Mouse (Mus musculus): ENCODE data around the gene Evl. TPM values are rescaled to one million over a fixed set of nuclear protein-coding genes. Genes with fewer than 3 reads are reported as not detected.
"Not testable (repeated sequence)": the region's sequence is repeated elsewhere in the genome, so short reads cannot be mapped to it uniquely, and the experiment has no call there.

Gene Evl
- total RNA-seq, 2 experiments from 2014 or later, result 28.0 to 32.7 TPM

DNA sequence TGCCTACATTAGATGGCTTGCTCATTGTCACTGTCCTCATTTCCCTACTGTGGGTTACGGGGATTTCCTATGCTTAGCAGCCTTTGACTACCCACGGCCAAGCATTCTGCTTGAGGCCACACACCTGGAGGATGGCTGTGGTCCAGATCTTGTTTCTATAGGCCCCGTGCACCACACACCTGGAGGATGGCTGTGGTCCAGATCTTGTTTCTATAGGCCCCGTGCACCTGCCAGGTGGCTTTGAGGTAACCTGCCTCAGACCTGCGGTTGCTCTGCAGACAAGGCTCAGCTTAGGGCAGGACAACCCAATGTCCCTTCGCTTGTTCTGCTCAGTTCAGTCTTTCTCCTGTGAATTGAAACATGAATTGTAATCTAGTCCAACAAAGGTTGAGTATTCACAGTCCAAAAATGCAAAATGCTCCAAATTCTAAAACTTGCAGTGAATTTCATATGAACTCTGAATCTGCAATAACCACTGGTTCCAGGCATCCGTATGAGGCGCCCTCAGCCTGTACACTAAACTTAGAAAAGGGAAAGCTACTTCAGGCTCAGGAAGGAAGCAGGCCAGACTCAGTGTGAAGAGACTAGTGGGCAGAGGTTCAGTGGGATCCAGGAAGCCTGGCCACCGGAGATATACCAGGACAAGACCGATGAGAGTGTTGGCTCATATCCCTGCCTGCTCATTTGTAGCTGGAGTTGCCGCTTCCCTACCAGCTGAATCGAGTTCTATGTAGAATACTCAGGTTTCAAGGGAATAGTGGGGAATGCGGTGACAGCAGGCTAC lies 127.9 kb downstream of the Evl start:
- intact Hi-C loops (cut with DNase I; ENCODE audit: low total_unique reads), result loop anchor here (10.0 kb wide), 1 partner anchor 68 kb away; no protein-coding TSS in a partner anchor

DNA sequence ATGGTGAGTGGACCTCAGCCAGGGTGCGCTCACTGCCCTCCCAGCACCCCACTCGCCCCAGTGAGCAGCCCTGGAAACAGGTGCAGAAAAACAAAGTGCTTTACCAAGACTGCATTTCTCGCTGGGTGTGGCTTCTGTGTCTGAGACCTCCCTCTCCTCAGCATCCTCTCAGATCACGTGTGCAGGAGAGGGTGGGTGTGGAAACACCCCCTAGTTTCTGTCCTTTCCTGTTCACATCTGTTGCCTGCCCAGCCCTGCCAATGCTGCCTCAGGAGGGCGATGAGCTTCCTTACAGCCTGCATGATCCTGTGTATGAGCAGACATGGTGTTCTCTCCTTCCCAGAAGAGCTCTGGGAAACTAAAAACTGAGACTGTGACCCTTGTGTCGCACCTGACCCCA lies 131.9 kb downstream of the Evl start:
- intact Hi-C loops (cut with DNase I; ENCODE audit: low total_unique reads), result loop anchor here (10.0 kb wide), 1 partner anchor 72 kb away; no protein-coding TSS in a partner anchor

More for the DNA sequence above, 127.9 kb downstream of the Evl start:
- DNase-seq, result no peak

DNA sequence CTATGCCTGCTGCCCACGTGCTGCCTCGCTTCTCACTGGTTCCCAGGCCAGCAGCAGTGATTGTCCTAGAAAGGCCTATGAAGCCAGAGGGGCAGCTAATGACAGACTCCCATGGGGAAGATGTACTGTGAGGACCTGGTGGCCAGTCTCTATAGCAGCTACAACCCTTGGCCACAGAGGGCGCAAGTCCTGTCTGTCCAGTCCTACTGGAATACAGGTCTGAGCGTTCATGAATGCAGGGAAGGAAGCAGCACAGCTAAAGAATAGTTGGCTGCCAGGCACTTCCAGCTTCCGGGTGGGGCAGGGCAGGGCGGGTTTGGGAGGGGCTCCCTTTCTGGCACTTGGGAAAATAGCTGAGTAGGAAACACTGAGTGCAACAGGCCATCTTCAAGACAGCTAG lies 132.4 kb downstream of the Evl start:
- intact Hi-C loops (cut with DNase I; ENCODE audit: low total_unique reads), result loop anchor here (10.0 kb wide), 1 partner anchor 72 kb away; no protein-coding TSS in a partner anchor
- no peak for DNase-seq

More for the DNA sequence above, 131.9 kb downstream of the Evl start:
- DNase-seq, result no peak

DNA sequence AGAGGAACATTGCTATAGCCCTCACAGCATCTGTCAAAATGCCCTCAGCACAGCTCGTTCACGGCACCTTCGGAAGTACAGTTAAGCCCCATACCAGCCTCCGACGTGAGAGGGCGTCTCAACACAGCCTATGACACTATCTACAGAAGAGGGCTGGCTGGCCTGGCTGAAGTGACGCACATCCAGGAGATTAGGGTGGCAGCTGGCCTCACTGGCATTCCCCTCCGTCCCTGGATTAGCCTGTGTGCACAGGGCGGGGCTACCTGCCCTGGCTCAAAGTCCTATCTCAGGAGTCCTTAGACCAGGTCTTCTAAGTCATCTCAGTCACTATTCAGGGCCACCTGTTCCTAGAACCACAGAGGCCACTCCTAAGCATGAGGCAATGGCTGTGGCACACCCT lies 134.6 kb downstream of the Evl start:
- DNase-seq, result no peak
- intact Hi-C loops (cut with DNase I; ENCODE audit: low total_unique reads), result loop anchor here (10.0 kb wide), 1 partner anchor 74 kb away; no protein-coding TSS in a partner anchor

DNA sequence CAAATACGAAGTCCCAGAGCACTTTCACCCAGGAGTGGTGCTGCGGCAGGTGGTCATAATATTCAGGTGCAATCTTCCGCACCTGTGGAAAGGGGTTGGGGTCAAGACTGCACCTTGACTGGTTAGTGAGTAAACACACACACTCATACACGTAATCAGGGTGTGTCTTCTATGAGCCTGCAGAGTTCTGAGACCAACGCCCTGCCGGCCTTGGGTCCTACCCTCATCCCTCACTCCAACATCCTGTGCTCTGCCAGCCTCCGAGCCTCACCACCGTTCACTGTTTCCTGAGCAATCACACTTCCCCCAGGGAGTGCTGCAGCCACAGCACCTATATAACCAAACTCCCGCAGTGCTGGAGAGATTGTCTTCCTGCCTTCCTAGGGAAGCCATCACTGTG lies 136.0 kb downstream of the Evl start:
- intact Hi-C loops (cut with DNase I; ENCODE audit: low total_unique reads), result no loop called here
- DNase-seq, result no peak

DNA sequence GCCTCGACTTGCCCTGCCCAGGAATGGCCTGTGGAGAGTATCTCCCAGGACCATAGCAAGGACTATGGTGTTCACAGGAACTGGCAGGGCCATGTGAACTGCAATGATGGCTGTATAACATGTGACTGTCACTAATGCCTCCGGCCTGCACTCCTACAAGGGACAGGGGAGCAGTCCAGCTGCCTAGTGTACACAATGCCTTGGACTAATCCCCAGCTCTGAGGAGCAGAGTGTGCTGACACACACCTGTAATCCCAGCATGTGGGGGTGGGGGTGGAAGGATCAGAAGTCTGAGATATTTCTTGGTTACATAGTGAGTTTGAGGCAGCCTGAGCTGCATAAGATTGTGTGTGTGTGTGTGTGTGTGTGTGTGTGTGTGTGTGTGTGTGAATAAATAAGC lies 139.1 kb downstream of the Evl start:
- intact Hi-C loops (cut with DNase I; ENCODE audit: low total_unique reads), result no loop called here
- DNase-seq, result no peak

DNA sequence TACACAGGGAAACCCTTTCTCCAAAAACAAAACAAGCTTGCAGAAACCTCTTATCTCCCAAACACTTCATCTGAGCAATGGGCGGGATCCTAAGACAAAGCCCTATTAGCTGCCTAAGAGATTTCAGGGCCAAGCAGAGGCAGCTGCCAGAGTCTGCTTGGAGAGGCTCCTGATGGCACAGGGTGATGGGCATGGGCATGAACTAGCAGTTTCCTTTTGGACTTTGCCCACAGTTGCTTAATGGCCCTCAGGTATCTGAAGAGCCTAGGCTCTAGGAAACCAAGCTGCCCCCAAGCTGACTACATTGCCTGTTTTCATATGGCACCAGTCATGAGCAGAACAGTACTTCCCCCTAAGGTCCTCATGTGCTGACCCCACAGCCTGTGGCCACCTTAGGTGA lies 139.7 kb downstream of the Evl start:
- intact Hi-C loops (cut with DNase I; ENCODE audit: low total_unique reads), result no loop called here
- no peak for DNase-seq

DNA sequence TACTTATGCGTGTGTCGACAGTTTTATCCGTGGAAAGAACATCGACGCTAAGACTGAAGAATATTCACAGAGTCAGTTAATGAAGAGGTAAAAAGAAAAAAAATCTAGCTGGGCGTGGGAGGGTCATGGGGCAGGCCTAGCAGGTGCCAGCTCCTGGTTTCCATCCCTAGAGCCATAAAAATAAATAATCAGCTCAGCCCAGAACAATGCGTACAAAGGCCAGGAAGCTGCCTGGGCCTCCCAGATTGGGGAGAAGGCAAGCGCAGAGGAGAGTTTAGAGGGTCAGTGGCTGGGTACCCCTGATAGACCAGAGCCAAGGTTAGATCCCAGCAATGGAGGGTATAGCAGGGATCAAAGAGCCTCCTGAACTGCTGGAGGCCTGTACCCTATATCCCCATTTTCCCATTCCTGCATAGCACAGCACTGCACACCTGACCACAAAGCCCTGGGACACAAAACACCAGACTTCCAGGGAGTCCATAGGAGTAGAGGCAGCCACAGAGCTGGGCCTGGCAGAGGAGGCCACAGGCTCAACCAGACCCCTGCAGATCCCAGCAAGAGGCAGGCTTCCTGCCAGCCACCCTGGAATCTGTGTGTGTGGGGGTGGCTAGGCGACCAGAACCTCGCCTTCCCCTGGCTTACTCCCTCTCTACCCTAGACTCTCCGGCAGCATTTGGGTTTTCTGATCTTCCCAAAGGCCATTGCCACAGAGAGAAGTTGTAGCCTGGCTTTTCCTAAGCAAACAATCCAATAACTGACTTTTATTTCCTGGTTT lies 144.4 kb downstream of the Evl start:
- intact Hi-C loops (cut with DNase I; ENCODE audit: low total_unique reads), result no loop called here
- DNase-seq, result no peak

DNA sequence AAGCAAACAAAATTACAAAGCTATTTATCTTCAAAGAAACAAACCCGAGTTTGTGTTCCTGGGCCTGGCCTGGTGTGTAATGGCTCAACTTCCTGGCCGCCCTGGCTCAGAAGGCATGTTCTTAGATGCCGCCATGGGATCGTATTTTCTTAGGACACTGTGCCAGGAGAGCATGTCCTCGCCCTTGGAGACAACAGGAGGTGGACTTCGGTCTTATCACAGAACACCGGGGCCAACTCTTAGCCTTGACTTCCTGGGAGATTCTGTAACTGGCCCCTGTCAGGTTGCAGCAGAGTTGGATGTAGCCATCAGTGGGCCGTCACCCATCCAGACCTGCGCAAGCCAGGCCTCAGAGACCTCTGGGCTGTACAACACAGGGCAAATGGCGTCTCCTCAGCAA lies 145.1 kb downstream of the Evl start:
- intact Hi-C loops (cut with DNase I; ENCODE audit: low total_unique reads), result no loop called here

DNA sequence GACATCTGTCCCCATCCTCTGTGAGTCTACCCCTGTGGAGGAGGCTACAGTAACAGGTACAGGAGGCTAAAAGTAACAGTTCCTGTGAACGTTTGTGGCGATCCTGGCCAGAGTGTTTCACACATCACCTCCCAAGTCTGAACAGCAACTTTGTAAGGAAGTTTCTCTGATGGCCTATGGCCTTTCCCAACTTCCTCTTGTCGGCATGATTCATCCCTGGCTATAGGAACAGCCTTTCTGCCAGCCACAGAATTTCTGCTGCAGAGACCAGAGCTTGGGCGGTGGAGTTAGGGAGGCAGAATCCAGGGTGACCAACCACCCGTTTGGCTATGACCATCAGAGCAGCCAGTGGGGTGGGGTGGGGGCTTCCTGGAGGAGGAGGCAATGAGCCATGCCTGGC lies 145.5 kb downstream of the Evl start:
- intact Hi-C loops (cut with DNase I; ENCODE audit: low total_unique reads), result no loop called here
- DNase-seq, result no peak

More for the DNA sequence above, 145.1 kb downstream of the Evl start:
- no peak for DNase-seq

DNA sequence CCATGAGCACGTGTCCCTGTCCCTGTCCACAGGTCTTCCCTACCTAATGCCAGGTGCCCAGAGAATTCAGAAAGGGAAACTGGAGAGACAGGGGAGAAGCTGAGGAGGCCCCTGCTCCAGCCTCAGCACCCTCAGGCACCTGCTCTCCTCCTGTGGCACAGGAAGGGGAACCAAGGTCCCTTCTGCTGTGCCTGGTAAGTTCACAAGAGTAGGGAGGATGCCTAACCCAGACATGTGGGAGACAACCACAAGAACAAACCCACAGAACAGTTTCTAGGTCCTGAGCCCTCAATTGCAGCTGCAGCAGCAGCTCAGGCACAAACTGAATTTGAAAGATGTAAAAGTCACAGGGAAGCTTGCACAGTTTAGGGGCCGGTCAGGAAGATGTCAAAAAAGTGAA lies 146.7 kb downstream of the Evl start:
- intact Hi-C loops (cut with DNase I; ENCODE audit: low total_unique reads), result no loop called here
- no peak for DNase-seq

DNA sequence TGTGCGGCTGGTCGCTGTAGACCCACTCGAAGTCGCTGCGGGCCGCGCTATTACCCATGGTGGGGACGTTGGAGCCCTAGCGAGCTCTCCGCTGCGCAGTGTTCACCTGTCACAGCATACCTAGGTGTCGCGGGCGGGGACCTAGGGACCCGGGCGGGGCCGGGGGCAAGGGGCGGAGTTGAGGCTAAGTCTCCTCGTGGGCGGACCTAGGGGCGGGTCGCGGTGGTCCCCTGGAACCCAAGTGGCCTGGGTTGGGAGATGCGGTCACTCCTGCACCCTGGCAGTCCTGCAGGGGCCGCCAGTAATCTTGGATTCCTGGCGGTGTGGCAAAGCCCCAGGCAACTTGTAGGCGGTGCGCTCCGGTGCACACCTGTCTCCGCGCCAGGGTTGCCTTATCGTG lies 147.7 kb downstream of the Evl start, which contains the start of gene Degs2:
Gene Degs2, minus strand, starts transcription at position 131 of the 400 bp plus-strand sequence.
- DNase-seq, result no peak
- intact Hi-C loops (cut with DNase I; ENCODE audit: low total_unique reads), result no loop called here

DNA sequence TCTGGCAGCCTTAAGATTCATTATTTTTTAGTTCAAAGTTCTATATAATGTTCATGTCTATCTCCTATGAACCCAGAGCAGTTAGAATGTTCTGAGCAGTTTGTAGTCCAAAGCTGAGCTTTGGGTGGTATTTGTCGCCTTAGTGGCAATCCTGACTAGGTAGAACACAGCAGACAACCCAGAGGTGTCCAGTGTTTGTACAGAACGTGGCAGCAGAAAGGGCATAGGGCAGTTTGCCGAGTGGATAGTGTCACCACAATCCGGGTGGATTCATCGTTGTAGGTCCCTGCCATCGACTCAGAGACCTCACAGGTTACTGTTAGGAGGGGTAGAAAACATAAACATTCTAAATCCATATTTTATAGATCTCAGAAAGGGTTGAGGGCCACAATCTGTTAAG lies 151.0 kb downstream of the Evl start:
- intact Hi-C loops (cut with DNase I; ENCODE audit: low total_unique reads), result no loop called here
- DNase-seq, result no peak

DNA sequence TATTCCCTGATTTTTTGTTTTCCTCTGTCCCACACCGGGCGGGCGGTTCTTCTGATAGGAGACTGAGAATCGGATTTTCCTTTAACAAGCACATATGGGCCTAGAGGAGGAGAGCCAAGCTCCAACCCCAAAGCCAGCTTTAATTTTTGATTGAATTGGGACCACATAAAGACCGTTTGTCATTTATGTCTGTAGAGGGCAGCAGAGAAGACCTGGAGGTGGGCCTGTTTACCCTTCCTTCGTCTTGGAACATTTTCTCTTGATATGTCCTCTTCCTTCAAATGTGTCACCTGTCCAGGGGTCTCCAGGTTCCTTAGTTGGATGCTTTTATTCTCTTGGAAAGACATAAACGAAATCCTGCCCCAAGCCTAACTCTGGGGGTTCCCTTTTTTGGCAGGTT lies 151.6 kb downstream of the Evl start:
- DNase-seq, result no peak
- intact Hi-C loops (cut with DNase I; ENCODE audit: low total_unique reads), result no loop called here

DNA sequence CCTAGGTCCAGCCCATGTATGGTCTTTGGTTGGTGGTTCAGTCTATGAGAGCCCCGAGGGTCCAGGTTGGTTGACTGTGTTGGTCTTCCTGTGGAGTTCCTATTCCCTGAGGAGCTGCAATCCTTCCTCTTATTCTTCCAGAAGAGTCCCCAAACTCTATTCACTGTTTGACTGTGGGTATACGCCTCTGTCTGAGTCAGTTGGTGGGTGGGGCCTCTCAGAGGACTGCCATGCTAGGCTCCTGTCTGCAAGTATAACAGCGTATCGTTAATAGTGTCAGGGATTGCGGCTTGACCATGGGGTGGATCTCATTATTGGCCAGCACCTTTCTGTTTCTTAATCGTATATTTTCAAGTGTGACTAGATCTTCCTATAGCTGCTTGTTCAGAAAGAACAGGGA lies 154.9 kb downstream of the Evl start:
- intact Hi-C loops (cut with DNase I; ENCODE audit: low total_unique reads), result no loop called here
- DNase-seq, result no peak

DNA sequence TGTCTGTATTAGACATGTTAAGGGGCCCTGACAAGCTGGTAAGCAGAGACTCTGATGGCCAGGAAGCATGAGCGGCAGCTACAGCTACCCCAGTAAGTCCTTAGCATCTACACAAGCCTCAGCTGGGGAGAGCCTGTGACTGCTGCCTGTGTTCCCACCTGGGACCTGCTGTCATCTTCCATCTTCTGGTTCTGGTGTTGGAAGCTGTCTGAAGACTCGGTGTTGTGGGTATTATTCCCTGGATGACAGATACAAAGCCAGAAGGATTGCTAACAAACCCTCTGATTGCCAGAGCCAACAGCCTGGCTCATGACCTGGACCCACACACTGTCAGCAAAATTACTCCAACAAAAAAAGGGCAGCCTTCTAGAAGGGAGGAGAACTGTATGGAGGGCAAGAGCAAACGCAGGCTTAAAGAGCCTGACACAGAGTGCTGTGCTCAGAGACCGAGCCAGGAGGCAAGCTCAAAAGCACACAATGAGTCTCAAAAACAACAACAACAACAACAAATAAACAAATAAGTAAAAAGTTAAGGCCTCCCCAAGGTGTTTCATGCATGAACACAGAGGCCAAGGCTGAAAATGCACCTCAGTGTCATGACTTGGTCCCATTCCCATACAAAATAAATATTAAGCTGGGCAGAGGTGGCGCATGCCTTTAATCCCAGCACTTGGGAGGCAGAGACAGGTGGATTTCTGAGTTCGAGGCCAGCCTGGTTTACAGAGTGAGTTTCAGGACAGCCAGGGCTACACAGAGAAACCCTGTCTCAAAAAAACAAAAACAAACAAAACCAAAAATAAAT lies 155.6 kb downstream of the Evl start:
- intact Hi-C loops (cut with DNase I; ENCODE audit: low total_unique reads), result no loop called here
- no peak for DNase-seq

DNA sequence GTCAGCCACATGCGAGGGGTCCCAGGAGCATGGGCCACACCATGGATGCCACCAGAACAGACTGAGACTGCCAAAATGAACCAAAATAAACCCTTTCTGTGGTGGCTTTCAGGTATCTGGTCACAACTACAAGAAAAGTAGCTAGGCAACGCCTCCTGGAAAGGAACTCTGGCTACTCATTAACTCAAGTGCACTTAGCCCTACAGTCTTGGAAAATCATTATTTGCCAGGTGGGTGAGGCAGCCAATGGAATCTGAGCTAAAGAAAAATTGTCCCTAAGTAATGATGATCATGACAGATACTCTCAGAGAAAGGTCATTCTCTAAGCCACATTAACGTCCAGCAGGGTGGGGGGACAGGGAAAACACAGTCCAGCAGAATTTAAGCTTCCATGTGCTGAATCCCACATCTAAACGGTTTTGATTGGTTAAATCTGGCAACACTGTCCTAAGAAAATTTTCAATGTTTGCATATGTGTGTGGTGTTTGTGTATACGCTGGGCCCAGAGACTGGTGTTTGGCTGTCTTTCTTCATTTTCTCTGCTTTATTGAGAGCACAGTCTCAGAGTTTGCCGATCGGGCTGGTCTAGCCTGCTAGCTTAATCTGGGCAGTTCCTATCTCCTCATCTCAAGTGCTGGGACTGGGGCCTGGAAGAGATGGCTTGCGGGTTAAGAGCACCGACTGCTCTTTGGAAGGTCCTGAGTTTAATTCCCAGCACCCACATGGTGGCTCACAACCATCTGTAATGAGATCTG lies 156.5 kb downstream of the Evl start:
- no peak for DNase-seq
- intact Hi-C loops (cut with DNase I; ENCODE audit: low total_unique reads), result no loop called here

DNA sequence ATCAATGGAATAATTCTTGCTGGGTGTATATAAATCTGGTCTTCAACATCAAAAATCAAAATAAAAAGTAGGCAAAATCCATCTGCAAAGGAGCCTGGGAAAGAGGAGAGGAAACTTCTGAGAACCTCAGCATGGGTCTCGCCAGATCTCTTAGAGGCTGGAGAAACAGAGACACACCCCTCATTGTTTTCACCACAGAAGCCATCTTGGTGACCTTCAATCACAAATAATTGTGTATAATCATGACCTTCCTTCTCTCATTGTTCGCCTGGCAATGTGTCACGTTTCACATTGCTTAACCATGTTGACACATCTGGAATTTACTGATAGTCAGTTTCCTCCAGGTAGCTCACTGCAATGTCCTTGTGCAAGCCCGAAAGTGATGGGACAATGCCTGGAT lies 158.0 kb downstream of the Evl start:
- no peak for DNase-seq

DNA sequence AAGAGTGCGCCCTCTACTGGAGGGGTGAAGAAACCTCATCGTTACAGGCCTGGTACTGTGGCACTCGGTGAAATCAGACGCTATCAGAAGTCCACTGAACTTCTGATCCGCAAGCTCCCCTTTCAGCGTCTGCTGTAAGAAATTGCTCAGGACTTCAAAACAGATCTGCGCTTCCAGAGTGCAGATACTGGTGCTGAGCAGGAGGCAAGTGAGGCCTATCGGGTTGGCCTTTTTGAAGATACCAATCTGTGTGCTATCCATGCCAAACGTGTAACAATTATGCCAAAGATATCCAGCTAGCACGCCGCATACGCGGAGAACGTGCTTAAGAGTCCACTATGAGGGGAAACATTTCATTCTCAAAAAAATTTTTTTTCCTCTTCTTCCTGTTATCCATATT lies 159.5 kb downstream of the Evl start:
- intact Hi-C loops (cut with DNase I; ENCODE audit: low total_unique reads); DNase-seq: not testable (repeated sequence)

More for the DNA sequence above, 158.0 kb downstream of the Evl start:
- intact Hi-C loops (cut with DNase I; ENCODE audit: low total_unique reads), result no loop called here
